Mouse (Mus musculus): Measurements from ENCODE around the gene Syngap1.

DNA sequence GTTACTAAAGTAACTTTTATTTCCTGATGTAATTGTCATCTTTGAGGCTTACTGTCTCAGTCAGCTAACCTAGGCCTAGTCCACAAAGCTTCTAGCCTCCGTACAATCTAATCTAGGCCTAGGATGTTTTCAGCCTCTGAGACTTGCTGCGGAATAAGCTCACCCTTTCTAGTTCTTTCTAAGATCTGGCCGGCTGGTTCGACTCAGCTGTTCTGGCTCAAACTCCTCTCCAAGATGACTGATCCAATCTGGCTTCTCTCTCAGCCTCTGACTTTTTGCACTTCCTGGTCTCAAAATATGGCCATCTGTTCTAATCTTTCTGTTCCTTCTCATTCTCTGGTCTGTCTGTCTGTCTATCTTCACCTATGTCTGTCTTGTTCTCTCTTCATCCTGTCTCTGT, 42.3 kb downstream of the Syngap1 start:
- TF ChIP-seq GATA1 (IDR thresholded peaks at IDR 0.05; ENCODE audit: low read length) (no peak), TAL1 (IDR thresholded peaks at IDR 0.05; ENCODE audit: low read length) (no peak)

Measured in erythroblast, embryonic 14.5 days (primary cell).